Mouse (Mus musculus): ENCODE data around the gene Mpg. TPM values are rescaled to one million over a fixed set of nuclear protein-coding genes. Genes with fewer than 3 reads are reported as not detected.

Gene Mpg
- total RNA-seq, 2 experiments from 2014 or later = 11.2 to 14.3 TPM

DNA sequence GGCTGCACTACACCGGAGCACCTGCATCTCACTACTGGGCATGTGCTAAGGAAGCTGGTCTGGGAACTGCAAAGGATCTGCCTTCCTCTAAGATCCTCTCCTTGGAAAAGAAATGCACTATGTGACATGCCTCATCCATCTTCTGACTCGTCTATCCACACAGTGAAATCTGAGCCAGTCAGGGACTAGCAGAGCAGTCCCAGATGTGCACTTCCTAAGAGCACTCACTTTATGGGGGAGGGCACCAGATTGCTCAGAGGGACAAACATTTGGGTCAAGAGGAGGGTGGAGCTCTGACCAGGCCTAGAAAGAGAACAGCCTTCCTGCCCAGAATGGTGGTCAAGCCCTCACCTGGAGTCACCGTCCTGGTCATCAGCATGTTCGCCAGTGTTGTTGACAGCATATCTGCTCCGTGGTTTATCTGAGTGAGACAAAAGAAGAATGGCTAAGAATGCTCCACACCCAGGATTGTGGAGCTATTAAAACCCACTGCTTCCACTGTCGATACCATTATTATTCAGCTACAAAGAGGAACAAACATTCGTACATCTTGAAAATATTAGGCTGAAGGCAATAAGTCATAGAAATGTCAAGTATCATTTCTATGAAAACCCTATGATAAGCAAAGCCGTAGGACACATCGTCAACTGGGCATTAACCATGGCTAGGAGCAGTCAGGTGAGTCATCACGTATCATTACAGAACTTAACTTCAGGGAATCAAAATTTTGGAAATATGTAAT lies 36.5 kb downstream of the Mpg start:
- no peak for DNase-seq

DNA sequence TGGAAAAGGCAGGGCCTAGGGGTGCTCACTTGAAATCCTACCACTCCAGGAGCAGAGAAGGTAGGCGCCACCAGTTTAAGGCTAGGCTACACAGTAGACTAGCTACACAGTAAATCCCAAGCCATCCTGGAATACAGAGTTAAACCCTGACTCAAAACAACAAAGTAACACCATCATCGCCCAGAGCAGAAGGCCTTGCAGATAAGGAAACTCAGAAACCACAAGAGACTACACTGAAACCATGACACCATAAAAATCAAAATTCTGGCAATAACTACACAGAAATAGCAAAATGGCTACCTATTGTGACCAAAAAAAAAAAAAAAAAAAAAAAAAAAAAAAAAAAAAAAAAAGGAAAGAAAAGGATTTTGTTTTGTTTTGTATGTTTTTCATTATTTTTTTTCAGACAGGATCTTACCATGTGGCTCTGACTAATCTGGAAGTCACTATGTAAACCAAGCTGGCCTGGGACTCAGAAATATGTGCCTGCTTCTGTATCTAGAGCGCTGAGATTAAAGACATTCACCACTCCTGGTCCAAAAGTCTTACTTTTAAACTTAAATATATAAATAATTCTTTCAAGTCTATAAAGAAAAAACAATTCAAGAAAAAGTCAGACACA lies 38.9 kb downstream of the Mpg start:
- DNase-seq = no peak

DNA sequence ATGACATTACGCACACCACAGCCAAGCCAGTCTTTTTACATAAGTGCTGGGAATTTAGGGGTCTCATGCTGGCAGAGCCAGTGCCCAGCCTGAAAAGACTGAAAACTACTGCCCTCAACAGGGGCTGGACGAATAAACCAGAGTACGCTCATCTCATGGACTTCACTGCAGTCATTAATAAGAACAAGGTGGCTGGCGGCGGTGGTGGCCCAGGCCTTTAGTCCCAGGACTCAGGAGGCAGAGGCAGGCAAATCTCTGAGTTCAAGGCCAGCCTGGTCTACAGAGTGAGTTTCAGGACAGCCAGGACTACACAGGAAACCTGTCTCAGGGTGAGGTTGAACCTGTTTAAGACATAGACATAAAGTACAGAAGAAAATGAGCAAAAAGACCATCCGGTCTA lies 39.9 kb downstream of the Mpg start:
- DNase-seq = no peak

DNA sequence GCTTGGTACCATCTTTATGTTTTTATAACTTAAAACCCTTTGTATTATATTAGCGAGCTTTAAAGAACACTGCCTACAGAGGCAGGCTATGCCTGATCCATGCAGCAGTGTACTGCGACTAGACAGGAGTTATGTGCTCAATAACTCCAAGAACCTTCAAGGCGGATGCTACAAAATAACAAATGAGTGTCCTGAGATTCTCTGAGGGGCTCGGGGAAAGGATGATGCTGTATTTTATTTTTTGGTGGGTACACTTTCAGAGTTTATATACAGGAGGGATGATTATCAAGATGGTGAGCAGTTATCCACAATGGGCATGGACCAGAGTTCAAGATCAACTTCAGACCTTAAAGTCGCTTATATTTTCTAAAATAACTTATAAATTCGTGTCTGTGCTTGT lies 40.5 kb downstream of the Mpg start:
- no peak for DNase-seq

DNA sequence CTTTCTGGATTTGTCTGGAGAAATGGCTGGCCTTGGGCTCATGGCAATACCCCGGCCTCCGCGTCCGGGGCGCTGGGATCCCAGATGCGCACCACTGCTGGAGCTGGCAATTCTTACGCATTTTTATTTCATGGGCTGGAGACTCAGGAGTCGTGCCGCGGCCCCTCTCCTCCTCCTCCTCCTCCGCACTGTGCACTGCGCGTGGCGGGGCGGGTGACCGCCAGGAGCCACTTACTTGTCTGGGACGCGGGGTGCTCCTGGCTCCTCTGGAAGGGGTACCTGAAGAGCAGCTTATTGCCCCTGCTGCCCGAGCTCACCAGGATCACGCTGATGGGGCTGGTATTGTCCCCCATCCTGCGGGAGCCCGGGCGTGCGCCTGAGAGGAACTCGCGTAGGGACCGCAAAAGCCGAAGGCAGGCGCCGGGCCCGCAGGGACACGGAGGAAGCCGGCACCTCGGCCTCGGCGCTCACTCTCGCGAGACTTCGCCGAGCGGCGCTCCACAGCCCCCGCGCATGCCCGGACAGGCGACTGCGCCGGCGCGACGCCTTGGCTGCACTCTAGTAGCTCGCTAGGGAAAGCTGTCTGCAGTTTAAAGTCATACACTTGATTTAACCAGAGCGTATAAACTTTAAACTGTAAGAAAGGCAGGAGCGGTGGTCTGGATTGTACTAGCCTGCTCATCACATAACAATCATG lies 41.0 kb downstream of the Mpg start, which contains the start of gene Nprl3:
Gene Nprl3 (minus strand): TSS at position 520 of the 697 bp plus-strand sequence.
- DNase-seq = peak; percentile 98

DNA sequence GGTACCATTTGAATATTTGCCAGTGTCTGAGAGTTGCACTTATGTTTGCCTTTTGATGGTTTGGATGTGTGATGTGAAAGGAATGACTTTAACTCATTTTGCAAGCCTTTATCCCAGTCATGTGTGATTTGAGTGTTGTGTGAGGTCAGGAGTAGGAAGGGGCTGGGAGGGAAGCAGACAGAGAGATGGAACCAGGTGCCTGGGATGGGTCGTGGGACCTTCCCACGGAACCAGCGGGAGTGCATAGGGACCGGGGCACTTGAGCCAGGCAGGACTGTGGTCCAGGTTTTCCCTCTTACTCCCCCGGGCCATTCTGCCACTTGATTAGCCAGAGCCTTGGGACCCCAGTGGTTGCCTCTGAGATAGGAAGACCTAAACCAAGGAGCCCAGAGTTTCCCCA lies 41.7 kb downstream of the Mpg start:
- DNase-seq = no peak

DNA sequence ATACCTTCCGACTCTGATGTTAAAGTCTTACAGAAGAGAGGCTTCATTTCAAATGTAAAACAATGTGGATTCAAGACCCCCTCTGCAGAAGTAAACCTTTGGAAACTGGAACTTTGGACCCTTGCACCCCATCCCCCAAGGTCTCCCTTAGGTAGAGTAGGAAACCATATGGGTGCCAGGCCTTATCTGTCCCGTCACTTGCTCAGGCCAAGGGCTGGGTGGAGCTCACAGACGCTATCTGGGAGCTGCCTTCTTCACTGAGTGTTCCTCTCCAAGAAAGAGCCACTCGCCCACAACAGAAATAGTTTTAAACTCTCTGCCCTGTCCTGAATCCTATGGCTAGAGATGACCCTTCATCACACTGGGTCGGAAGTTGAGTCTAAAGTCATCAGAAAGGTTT lies 42.6 kb downstream of the Mpg start:
- DNase-seq = no peak

DNA sequence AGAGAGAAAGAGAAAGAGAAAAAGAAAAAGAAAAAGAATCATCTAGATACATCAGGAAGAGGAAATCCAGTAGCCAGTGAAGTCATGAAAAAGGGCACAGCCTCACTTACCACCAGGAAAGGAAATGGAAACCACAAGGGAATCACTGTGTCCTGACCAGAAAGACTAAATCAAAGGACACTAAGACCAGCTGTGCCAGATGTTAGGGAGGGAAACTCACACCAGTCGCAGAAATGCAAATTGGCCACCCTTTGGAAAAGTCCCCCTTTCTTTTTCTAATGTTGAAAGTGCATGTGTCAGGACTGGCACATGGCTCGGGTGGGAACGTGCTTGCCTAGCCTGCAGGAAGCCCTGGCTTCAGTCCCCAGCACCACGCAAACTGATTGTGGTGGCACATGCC lies 44.9 kb downstream of the Mpg start:
- DNase-seq = no peak

DNA sequence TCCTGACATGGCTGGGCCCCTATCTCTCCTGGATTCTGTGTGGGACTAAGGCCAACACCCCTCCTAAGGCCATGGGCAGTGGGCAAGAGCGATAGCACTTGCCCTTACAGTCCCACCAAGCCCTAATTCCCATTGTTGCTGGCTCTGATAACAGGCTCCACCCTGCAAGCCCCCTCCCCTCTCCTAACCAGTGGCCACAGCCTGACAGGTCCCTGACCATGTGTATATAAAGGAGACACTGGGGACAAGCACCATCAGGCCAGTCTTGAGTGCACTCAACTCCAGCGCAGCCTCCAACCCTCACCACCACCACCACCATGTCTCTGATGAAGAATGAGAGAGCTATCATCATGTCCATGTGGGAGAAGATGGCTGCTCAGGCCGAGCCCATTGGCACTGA lies 50.0 kb downstream of the Mpg start, which contains the start of gene Hba-x:
Gene Hba-x (plus strand): TSS at position 54 of the 400 bp plus-strand sequence.
- DNase-seq = no peak

DNA sequence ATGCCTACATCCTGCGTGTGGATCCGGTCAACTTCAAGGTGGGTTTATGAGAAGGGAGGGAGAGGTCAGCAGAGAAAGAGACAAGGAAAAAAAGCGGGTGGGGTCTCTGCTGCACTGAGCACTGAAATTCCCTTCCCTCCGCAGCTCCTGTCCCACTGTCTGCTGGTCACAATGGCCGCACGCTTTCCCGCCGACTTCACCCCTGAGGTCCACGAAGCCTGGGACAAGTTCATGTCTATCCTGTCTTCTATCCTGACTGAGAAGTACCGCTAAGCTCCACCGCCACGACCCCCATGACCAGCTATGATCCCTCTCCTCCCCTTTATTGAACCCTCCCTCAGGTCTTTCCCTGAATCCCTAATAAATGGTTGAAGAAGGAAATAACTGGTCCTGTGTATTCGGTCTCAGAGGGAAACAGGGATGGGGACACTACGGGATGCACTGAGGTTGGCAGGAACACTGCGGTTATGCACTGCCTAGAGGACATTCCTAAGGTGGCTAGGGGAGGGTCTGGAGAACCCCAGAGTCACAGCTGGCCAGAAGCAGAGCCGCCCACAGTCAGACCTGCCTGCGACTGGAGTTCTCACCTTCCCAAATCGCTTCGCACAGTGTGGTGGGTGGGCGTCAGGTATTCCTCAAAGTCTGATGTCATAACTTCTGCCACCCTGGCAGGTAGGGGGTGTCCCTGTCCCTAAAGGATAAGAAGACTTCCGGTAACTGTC lies 51.6 kb downstream of the Mpg start:
- no peak for DNase-seq

DNA sequence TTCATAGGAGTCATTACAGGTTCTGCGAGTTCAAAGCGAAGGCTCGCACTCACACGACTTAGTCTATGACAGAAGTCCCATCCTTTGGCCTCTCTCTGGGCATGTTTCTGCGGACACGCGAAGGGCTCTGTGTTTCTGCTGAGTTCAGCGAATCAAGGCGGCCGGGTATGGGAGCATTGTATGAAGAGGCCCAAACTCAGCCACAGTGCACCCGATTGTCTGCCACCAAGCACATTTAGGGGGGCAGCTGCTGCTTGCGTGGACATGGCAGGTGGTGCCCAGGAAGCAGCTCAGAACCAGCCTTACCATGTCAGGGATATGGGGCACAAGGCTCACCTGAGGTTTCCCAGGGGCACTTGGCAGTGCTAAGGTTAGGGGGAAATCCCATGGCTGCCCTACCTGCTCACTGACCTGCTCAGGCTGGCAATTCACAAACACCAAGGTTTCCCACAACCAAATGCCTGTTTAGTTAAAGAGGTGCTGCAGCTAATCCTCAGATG lies 52.2 kb downstream of the Mpg start:
- no peak for DNase-seq

DNA sequence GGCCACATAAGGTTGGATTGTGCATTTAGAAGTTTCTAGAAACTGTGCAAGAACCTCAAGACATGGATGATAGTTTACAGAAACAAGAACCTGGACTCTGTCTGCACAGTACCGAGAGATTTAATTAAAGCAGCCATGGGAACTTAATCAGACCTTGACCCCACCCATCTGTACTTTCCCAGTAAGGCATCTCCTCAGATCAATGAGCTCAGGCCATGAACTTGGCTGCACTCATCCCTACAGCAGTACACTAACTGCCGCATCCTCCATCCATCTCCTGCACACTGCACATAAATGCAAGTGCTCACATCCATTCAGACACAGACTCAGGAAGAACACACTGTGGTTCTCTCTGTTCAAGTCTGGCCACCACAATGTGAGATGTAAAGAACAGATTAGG lies 54.3 kb downstream of the Mpg start:
- DNase-seq = no peak

DNA sequence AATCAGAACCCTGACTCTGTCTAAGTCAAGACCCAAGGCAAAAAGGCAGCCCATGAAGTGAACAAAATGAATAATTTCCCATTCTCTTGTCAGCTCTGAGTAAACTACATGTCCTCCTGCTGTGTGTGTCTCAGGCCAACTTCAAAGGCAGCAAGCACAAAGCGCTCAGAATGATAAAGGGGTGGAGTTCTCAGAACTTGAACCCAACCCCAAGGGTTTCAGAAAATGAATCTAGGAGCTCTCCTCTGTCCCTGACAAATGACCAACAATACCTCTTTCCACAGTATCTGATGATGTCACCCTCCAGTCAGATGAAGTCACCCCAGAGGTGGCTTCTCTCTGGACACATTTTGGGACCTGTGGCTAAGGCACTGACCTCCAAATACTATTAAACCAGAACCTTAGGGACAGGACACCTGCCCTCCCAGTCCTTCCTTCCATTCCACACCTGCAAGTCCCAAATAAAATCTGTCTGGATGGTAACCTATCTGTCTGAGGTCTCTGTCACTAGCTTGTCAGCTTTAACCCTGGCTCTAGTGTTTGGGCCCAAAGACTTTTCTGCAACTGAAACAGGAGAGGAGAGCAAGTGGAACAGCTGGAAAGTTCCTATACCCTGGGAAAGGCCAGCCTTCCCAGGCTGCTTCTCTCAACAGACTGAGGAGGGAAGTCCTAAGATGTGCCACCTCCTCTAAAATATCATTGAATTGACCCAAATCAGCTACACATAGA lies 55.3 kb downstream of the Mpg start:
- no peak for DNase-seq

Other genes with a start within 250 kb of the Mpg start
- gene Nsg2, start 226.0 kb upstream of the Mpg start, total RNA-seq (2021) = 1 to 10 TPM; 1.3 to 2.6 TPM
- not detected for gene Il9r, start 26.2 kb upstream of the Mpg start, total RNA-seq (2021)
- gene Snrnp25, start 21.1 kb upstream of the Mpg start, total RNA-seq (2021) = 1 to 10 TPM; 7.6 to 8.6 TPM
- 10 to 100 TPM; 26.3 to 35.3 TPM for gene Rhbdf1, start 4.2 kb upstream of the Mpg start, total RNA-seq (2021)
- gene Nprl3, start 41.2 kb downstream of the Mpg start, total RNA-seq (2021) = 10 to 100 TPM; 18.9 to 25.0 TPM
- gene Hba-x, start 49.9 kb downstream of the Mpg start, total RNA-seq (2021) = not detected
- gene Hba-a1, start 57.0 kb downstream of the Mpg start, total RNA-seq (2021) = 1,000 to 10,000 TPM in 1 of 2 experiments, 100 to 1,000 TPM in 1; 968 to 1,389 TPM
- gene Hbq1b, start 60.5 kb downstream of the Mpg start, total RNA-seq (2021) = under 1 TPM in 1 of 2 experiments, not detected in 1; 0.79 TPM
- 1,000 to 10,000 TPM in 1 of 2 experiments, 100 to 1,000 TPM in 1; 662 to 1,092 TPM for gene Hba-a2, start 70.0 kb downstream of the Mpg start, total RNA-seq (2021)
- gene Hbq1a, start 73.6 kb downstream of the Mpg start, total RNA-seq (2021) = not detected
- 10 to 100 TPM; 25.1 to 32.5 TPM for gene Sh3pxd2b, start 121.3 kb downstream of the Mpg start, total RNA-seq (2021)
- gene Ubtd2, start 228.9 kb downstream of the Mpg start, total RNA-seq (2021) = 10 to 100 TPM; 30.2 to 34.5 TPM

All from gastrocnemius, postnatal 10 days (tissue).